Mouse (Mus musculus) cortical plate, adult 2 months (tissue): ENCODE measurements around the gene Cwc25.

Experiments
- CTCF ChIP-seq: fragments of 200-500 bp; IDR thresholded peaks from 2 replicates; pipeline ENCODE4 v1.5.1; 2011; ENCODE audit warnings: mild to moderate bottlenecking, control low read depth, low read length; ENCODE audit not compliant: insufficient read depth; ENCODE audit errors: extremely low read depth
- POLR2A ChIP-seq: fragments of 200-500 bp; IDR thresholded peaks from 2 replicates; pipeline ENCODE4 v1.6.1; 2011; ENCODE audit warnings: mild to moderate bottlenecking, low read length, control low read depth; ENCODE audit not compliant: insufficient read depth; ENCODE audit errors: extremely low read depth

GRCm38 (mm10) chr11:97798083-97798435, 31.7 kb upstream of the Cwc25 start:
- TF ChIP-seq CTCF = no peak
- TF ChIP-seq POLR2A = no peak
